Mouse (Mus musculus): ENCODE data around the gene Nav2. TPM values are rescaled to one million over a fixed set of nuclear protein-coding genes. Genes with fewer than 3 reads are reported as not detected.

Gene Nav2
- total RNA-seq, 2 experiments from 2014 or later: 53.0 to 60.1 TPM

DNA sequence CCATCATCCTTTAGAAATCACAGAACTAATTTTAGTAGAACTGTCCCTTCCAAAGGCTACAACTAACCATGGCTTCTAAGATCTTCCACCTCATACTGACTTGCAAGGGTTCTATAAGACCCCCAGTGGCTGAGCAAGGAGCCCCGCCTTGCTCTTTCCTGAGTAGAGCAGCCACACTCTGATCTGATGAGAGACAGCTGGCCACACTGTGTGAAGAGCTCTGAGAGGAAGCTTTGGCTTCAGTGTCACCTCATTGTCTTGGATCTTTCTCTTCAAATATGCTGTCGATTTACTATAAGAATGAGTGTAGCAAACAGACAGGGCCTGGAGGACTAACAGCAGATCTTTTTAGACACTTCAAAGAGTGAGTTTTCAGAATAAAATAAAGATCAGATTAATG, 673.4 kb downstream of the Nav2 start:
- no peak for DNase-seq (ENCODE audit: low spot score)
- intact Hi-C loops (cut with DNase I): no loop called here

DNA sequence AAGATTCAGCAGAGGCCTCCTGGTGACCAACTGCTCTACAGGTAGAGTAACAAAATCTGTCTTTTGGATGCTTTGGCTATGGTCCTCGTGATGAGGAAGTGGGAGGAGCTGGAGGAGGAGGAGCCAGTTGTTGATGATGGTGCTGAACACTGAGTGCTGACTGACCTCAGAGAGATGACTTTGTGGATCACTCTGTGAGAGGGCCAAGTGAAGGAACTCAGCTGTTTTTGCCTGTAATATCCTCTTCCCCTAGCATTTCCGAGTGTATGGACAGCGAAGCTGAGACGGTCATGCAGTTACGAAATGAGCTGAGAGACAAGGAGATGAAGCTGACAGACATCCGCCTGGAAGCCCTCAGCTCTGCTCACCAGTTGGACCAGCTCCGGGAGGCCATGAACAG, 674.0 kb downstream of the Nav2 start:
- intact Hi-C loops (cut with DNase I): no loop called here
- DNase-seq (ENCODE audit: low spot score): no peak

DNA sequence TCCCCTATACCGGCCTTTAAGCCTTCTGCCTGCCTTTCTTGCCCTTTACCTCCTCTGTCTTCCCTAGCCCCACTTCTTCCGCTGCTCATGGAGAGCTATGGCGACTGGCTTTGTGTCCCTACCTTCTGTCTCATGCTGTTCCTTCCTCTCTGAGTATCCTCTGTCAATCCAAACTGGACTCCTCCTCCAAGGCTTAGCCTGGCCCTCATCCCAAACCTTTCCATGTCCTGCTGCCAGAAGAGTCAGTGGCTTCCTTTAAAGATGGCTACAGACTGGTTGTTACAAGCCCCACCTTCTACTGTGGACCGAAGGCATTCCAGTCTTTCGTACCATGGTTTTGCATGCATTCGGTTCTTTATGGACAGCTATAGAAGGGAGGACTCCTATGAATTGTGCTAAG, 674.7 kb downstream of the Nav2 start:
- intact Hi-C loops (cut with DNase I): no loop called here
- no peak for DNase-seq (ENCODE audit: low spot score)

DNA sequence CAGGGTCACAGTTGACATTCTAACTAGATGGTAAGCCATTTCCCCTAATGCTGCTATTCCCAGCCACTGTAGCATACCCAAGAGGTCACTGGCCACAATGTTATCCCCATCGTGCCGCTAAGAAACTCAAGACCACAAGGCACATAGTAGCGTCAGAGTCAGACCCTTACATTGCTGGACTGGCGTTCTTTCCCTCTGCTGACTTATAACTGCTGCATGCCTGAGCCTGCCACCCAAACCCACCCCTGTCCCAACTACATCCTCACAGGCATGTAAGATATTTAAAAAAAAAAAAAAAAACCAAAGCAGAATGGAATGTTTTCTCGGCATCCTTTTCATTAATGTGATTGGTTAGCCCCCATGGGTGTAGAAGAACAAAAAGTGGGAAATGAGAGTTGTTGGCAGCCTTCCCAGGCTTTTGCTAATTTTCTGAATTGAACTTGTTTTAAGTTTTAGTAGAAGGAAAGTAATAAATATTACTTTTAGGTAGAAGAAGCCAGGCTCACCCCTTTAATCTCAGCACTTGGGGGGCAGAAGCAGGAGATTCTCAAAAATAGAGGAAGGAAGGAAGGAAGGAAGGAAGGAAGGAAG, 678.1 kb downstream of the Nav2 start:
- intact Hi-C loops (cut with DNase I): no loop called here
- no peak for DNase-seq (ENCODE audit: low spot score)

DNA sequence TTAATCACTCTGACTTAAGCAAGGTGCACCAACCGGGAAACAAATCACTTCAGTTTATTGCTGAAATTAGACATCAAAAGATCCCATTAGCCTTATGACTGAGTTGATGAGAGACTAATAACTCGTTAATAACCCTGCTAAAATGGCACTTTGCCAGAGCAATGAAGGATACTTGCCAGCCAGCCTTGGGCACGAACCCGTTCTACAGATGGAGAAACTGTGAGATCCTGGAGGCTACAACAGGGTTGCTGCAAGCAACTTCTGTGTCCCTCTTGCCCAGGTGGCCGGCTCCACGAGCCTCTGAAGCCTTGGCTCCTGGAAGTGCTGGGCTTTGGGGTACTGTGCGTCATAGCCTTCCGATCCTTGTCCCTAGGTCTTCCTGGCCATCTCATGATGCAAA, 681.1 kb downstream of the Nav2 start:
- DNase-seq (ENCODE audit: low spot score): no peak
- intact Hi-C loops (cut with DNase I): no loop called here

DNA sequence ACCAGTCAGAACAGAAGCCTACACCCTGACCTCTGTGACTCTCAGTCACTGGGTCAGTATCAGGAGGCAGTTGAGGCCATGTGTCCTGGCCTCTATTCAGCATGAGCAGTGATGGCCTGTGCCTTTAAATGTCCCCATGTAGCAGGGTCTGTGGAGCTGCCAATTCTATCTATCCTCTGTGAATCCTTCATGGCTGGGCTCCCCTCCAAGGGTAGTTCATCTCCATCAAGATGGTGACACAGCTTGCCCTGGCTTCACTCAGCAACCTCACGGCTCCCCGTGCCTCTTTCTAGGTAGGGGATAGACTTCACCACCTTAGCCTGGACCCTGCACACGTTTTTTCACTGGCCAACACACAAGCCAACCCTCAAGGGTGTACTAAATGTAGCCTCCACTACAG, 689.3 kb downstream of the Nav2 start:
- no peak for DNase-seq (ENCODE audit: low spot score)
- intact Hi-C loops (cut with DNase I): no loop called here

DNA sequence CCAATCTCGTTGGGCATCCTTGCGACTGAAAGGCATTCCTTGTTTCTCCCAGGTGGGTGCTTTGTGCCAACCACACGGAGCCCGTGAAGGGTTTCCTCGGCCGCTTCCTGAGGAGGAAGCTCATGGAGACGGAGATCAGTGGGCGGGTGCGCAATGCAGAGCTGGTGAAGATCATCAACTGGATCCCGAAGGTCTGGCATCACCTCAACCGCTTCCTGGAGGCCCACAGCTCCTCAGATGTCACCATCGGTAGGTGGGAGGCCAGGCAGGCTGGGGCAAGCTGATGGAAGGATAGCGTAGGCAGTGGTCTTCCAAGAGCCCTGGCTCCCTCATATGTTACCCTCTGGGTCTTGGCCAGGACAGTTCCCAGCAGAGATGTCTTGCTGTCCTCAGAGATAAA, 689.7 kb downstream of the Nav2 start:
- intact Hi-C loops (cut with DNase I): no loop called here
- no peak for DNase-seq (ENCODE audit: low spot score)

DNA sequence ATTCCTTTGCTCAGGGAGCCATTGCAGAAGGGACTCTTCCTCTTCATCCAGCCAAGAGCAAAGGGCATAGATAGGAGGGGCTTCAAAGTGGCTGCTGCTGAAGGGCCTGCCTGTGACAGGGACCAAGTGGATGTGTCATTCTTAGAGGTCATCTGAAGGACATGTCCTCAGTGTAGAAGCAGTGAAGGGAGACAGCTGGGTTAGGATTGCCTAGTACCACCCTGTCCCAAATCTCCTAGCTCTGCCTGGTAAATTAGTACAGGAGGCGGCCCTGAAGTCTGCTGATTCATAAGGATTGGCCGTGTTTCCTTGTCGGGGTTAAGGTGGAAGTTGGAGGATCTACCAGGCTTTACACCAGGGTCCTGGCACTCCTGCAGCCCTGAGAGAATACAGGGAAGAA, 691.4 kb downstream of the Nav2 start:
- no peak for DNase-seq (ENCODE audit: low spot score)
- intact Hi-C loops (cut with DNase I): loop anchor here (5.0 kb wide), 2 partner anchors 48 to 103 kb away; no protein-coding TSS in a partner anchor

DNA sequence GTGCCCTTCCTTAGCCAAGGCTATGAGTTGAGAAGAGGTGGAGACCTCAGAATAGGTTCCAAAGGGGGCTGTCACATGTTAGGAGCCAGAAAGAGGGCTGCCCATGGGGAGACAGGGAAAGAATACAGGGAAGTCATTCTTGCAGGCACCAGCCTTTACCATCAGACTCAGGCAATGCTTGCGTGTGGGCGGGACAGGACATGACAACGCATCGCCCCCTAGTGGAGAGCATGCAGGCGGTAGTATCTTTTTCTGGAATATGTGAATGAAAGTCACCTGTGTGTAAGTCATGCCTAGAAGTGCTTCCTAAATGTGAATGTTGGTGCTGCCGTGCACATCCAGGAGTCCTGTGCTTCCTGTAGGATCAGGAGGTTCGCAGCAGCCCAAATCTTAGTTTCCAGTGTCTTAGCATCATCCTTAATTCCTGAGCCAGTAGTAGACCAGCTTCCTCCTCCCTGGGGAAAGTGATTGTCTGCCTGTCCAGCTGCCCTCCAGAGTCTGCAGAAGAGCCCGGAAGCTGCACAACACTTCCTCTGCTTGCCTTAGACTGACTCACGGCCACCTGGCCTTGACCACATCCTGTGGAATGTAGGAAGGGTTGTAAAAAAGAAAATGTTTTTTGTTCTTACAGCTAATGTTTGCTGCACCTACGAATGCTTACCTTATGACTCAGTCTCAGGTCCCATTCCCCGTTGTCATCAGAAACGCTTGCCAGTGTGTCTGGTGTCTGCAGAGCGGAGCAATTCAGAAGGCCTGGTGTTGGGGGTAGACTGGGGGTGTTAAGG, 692.9 kb downstream of the Nav2 start:
- no peak for DNase-seq (ENCODE audit: low spot score)
- intact Hi-C loops (cut with DNase I): loop anchor here (1.0 to 5.0 kb wide), 3 partner anchors 49 to 130 kb away; no protein-coding TSS in a partner anchor

DNA sequence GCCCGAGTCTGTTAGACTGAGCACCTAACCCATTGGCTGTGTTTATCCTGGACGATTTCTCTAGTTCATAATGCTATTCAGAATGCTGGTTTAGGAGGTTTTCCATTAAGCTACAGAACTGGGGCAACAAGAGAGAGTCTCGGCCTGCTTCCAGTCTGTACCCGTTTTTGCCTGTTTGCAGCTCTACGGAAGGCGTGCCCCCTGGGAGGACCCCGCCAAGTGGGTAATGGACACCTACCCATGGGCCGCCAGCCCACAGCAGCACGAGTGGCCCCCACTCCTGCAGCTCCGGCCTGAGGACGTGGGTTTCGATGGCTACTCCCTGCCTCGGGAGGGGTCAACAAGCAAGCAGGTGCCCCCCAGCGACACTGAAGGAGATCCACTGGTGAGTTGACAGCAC, 695.7 kb downstream of the Nav2 start:
- no peak for DNase-seq (ENCODE audit: low spot score)
- intact Hi-C loops (cut with DNase I): loop anchor here (5.0 kb wide), 2 partner anchors 52 to 107 kb away; no protein-coding TSS in a partner anchor

DNA sequence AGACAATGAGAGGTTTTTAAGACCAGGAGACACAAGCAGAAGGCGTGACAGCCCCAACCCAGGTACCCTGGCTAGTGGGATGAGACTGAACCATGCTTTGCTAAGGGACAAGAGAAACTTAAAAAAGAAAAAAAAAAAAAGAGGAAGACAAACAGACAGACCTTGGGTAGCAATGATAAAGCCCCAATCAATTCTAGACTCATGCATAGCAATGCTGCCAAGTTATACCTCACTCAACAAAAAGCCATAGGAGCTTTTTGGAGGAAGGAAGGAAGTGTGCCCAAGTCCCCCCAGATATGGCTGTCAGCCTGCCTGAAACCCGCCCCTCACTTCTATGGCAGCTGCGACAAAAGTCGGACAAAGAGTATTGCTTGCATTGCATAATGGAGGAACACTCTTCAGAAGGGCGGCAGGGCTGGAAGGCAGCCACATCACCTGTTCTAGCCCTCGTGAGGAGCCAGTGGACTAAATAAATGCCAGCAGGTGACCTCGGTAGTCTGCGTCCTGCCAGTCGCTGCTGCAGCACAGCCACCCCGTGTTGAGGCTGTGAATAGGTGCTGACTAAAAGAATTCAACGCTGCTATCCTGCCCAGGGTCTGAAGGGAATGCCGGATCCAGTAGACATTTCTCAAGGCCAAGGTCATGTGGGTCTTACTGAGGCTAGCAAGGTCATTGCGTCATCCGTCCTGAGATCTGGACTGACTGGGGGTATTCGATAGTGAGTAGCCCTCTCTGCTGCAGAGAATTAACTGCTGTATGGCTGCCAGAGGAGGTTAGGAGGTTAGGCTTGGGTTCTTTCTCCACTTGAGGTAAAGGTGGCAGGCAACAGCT, 696.7 kb downstream of the Nav2 start:
- no peak for DNase-seq (ENCODE audit: low spot score)

DNA sequence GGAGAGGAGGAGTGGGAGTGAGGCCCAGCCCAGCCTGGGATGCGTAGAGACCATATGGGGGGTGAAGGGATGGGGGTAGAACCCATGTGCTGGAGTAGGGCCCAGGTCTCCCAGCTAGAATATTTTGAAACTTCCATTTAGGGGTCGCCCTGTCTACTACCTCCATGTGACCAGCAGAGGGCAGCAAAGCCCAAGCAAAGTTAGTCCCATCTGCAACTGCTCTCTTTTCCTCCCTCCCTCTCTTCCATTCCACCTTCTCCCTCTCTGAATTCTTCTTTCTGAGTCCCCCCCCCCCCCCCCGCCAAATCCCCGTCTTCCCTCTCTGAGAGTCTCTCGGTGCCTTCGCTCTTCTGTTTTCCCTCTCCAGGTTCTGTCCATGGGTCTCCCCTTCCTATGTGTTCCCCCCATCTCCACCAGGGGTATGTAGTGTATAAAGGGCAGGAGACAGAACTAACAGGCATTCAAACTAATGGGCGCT, 707.8 kb downstream of the Nav2 start:
- intact Hi-C loops (cut with DNase I): loop anchor here (1.0 to 5.0 kb wide), 2 partner anchors 138 to 306 kb away; no protein-coding TSS in a partner anchor

More for the DNA sequence above, 696.7 kb downstream of the Nav2 start:
- intact Hi-C loops (cut with DNase I): loop anchor here (5.0 kb wide), 2 partner anchors 53 to 108 kb away; no protein-coding TSS in a partner anchor

DNA sequence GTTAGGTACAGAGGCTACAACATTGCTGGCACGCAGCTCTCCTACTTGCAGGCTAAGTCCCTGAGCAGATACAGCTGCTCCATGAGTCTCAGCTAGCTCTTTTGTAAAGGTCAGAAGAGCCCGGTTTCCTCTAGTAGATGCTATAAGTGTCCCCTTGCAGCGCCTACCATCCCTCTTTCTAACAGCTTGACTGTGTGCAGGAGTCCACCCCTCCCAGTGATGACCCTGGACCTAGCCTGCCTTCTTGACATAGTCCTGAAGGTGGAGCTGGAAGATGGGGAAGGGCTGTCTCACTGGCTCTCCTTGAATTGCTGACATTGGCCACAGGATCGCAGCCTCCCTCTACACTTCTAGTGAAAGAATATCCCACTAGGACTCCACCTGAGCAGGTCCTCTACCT, 708.6 kb downstream of the Nav2 start:
- DNase-seq (ENCODE audit: low spot score): no peak
- intact Hi-C loops (cut with DNase I): loop anchor here (5.0 kb wide), 1 partner anchor 305 kb away; no protein-coding TSS in a partner anchor

More for the DNA sequence above, 707.8 kb downstream of the Nav2 start:
- DNase-seq (ENCODE audit: low spot score): no peak

DNA sequence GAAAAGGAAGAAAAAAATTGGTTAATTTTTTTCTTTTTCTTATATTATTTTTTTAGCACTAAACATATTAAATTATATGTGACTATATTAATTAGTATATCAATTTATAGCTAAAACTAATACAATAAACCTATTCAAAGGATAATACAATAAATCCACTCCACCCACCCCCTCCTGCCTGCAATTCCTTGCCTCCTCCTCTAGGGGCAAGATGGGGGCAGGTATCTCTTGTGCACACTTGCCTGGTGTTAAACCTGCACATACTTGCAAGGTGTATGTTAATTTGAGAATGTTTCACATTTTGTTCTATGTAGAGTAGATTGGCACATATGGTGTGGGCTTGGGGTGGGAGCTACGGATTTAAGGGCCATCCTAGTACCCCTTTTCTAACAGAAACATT, 711.6 kb downstream of the Nav2 start:
- no peak for DNase-seq (ENCODE audit: low spot score)
- intact Hi-C loops (cut with DNase I): no loop called here

DNA sequence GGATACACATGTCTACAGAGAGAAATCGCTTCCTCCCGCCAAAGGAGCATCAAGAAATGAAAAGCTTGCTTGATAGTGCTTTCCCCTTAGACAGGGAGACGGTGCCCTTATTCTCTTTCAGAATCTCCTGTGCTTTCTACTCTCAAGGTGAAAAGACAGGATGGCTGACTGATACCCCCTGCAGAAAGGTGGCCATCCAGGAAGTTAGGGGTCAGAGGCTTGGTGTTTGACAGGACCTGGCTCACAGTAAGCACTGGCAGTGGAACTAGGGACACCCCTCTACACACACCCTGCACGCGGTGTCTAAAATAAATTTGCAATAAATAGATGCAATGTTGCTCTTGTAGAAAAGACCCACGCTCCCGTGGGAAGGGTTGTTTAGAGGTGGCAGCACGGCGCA, 723.4 kb downstream of the Nav2 start:
- intact Hi-C loops (cut with DNase I): no loop called here
- no peak for DNase-seq (ENCODE audit: low spot score)

DNA sequence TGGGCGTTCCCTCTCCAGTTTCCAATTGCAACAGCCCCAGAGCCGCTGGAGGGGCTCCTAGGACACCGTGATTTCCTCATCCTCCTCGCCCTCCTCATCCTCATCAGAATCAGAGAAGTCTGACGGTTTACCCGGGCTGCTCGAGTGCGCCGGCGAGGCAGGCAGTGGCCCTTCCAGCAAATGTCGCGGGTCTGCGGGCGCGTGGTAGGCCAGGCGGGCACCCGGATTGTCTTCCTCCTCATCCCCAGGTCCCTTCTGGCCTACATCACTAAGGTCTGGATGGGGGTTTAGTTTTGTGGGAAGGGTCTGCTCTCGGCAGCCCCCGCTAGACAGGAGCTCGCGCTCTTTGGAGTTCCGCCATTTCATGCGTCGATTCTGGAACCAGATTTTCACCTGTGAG, 723.9 kb downstream of the Nav2 start:
- intact Hi-C loops (cut with DNase I): no loop called here
- no peak for DNase-seq (ENCODE audit: low spot score)

DNA sequence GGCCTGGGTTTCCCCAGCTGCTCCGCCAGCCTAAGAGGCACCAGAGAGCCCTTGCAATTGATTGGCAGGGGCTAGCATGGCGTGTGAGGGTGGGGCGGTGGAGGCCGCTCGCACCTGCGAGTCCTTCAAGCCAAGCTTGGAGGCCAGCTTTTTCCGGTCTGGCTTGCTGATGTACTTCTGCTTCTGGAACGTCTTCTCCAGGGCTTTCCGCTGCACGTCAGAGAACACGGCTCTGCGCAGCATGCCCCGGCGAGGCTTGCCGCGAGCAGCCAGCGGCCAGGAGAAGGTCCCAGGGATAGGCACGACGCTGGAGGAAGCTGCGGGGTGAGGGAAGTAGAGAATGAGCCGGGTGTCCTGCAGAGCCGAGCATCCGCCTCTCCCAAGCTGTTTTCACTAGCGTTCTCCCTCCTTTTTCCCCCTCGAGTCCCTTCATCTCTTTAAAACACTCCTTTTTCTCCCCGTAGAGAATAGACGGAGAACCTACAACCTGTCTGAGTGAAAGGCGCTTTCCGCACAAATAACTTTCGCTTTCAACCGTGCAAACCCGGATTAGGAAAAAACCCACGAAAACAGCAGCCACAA, 725.0 kb downstream of the Nav2 start:
- intact Hi-C loops (cut with DNase I): no loop called here
- DNase-seq (ENCODE audit: low spot score): no peak

DNA sequence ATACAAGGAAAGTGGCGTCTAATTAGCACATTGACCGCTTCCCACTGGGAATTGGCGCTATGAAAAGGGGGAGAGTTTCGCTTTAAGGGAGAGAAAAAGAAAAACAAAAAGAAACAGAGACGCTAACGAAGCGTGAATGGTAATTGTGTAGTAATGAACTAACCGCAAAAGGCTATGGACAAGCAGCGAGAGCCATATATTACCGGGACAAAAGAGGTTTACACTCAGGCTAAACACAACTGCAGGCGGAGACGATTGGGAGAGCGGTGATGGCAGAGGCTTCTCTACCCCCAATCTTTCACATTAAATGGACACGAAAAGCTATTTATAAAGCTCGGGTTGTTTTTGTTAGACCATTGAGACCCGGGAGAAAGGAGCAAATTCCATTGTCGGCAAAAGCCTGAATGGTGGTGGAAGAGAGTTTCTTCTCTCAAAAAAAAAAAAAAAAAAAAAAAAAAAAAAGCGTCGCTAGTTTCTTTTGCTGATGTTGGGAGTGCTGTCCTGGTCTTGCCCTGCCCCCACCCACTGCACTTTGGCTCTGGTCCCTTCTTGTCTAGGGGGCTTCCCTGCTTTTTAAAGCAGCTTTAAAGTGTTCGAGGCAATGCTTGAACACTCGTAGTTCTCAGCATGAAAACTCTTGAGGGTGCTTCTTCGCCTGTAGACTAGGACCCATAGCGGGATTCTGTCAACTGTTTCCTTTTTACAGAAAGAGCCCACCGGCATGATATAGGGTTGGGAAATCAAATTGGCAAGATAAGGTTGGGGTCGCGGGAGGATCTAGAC, 726.0 kb downstream of the Nav2 start:
- intact Hi-C loops (cut with DNase I): no loop called here
- DNase-seq (ENCODE audit: low spot score): no peak

DNA sequence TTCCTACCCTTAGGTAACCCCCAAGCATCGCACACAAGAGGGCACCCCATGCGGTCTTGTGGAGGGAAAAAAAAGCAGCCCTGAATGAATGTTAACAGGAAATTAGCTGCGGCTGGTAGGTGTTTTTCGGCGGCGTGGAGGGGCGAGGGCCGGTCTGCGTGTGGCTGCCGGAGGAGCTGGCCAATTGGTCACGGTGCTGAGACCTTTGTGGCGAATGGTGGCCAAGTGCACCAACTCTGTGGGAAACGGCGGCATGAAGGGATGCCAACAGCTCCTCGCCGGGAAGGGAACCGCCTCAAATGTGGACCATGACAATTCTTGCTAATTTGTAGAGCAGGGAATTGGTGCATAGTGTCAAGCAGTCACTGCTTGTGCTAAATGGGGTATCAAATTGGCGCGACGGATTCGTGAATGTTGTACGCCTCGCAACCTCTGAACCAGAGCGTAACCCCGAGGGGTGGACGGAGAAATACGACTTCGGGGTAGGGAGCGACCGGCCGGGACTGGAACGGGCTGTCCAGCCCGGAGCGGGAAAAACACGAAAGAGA, 726.6 kb downstream of the Nav2 start:
- no peak for DNase-seq (ENCODE audit: low spot score)
- intact Hi-C loops (cut with DNase I): no loop called here
